Mouse (Mus musculus): ENCODE results near the gene Trnp1.

Gene Trnp1

GRCm38 (mm10) chr4:133494432-133494831 is 3.9 kb downstream of the Trnp1 start:
- peak; percentile 83 for DNase-seq (ENCODE audit: low spot score)

- no peak for DNase-seq (ENCODE audit: low spot score)
Observed at GRCm38 (mm10) chr4:133493895-133494294, 4.5 kb downstream of the Trnp1 start.

- no peak for DNase-seq (ENCODE audit: low spot score)
Observed at GRCm38 (mm10) chr4:133491800-133492199, 6.5 kb downstream of the Trnp1 start.

- no peak for DNase-seq (ENCODE audit: low spot score)
Observed at GRCm38 (mm10) chr4:133489489-133490245, 8.7 kb downstream of the Trnp1 start.

GRCm38 (mm10) chr4:133488619-133489392 is 9.5 kb downstream of the Trnp1 start:
- no peak for DNase-seq (ENCODE audit: low spot score)

- DNase-seq (ENCODE audit: low spot score) = no peak
Observed at GRCm38 (mm10) chr4:133486673-133487357, 11.5 kb downstream of the Trnp1 start.

- no peak for DNase-seq (ENCODE audit: low spot score)
Observed at GRCm38 (mm10) chr4:133485691-133486425, 12.5 kb downstream of the Trnp1 start.

- no peak for DNase-seq (ENCODE audit: low spot score)
Observed at GRCm38 (mm10) chr4:133484266-133485025, 13.9 kb downstream of the Trnp1 start.

GRCm38 (mm10) chr4:133482479-133482878 is 15.9 kb downstream of the Trnp1 start:
- DNase-seq (ENCODE audit: low spot score) = no peak

GRCm38 (mm10) chr4:133481488-133481887 is 16.9 kb downstream of the Trnp1 start:
- DNase-seq (ENCODE audit: low spot score) = no peak

- DNase-seq (ENCODE audit: low spot score) = no peak
Observed at GRCm38 (mm10) chr4:133480754-133481153, 17.6 kb downstream of the Trnp1 start.

GRCm38 (mm10) chr4:133480185-133480537 is 18.2 kb downstream of the Trnp1 start:
- no peak for DNase-seq (ENCODE audit: low spot score)

GRCm38 (mm10) chr4:133479458-133480184 is 18.7 kb downstream of the Trnp1 start, which contains the start of gene Tent5b:
Gene Tent5b, plus strand, starts transcription at chr4:133480132.
- peak; percentile 93 for DNase-seq (ENCODE audit: low spot score)

- DNase-seq (ENCODE audit: low spot score) = no peak
Observed at GRCm38 (mm10) chr4:133473833-133474232, 24.5 kb downstream of the Trnp1 start.

- DNase-seq (ENCODE audit: low spot score) = no peak
Observed at GRCm38 (mm10) chr4:133471135-133471821, 27.1 kb downstream of the Trnp1 start.

GRCm38 (mm10) chr4:133469122-133469521 is 29.2 kb downstream of the Trnp1 start:
- no peak for DNase-seq (ENCODE audit: low spot score)

GRCm38 (mm10) chr4:133468080-133468479 is 30.3 kb downstream of the Trnp1 start:
- DNase-seq (ENCODE audit: low spot score) = peak; percentile 66

- no peak for DNase-seq (ENCODE audit: low spot score)
Observed at GRCm38 (mm10) chr4:133463184-133463583, 35.2 kb downstream of the Trnp1 start.

GRCm38 (mm10) chr4:133461362-133461761 is 37.0 kb downstream of the Trnp1 start:
- DNase-seq (ENCODE audit: low spot score) = no peak

- no peak for DNase-seq (ENCODE audit: low spot score)
Observed at GRCm38 (mm10) chr4:133460796-133461325, 37.5 kb downstream of the Trnp1 start.

All from T-cell, adult 2 months (primary cell).